Mouse (Mus musculus) MEL (cell line): ENCODE measurements around the gene Gramd4.

Source experiments
- CHD1 ChIP-seq: IDR thresholded peaks from 2 replicates; pipeline ENCODE4 v1.6.1; 2012; ENCODE audit warnings: low read depth, mild to moderate bottlenecking, inconsistent platforms, low read length, improper control_type of control experiment
- CHD2 ChIP-seq: IDR thresholded peaks from 2 replicates; pipeline ENCODE4 v1.6.1; 2011; ENCODE audit warnings: low read length, improper control_type of control experiment
- CTCF ChIP-seq, 3 experiments: IDR thresholded peaks in 2 of 3; conservative IDR thresholded peaks in 1 of 3; 2 replicates each; pipeline ENCODE4 v1.5.1; 2011 to 2012; ENCODE audit warnings: low read length in 3 of 3, low read depth in 2 of 3, mild to moderate bottlenecking in 2 of 3, improper control_type of control experiment in 1 of 3, inconsistent platforms in 1 of 3, mixed read lengths in 1 of 3, moderate library complexity in 1 of 3; ENCODE audit not compliant: control insufficient read depth in 1 of 3, insufficient read depth in 1 of 3, poor library complexity in 1 of 3, severe bottlenecking in 1 of 3
- EP300 ChIP-seq, 2 experiments: IDR thresholded peaks; 2 replicates each; pipeline ENCODE4 v1.6.1; 2011; ENCODE audit warnings: improper control_type of control experiment in 2 of 2, low read length in 2 of 2, low read depth in 1 of 2, mild to moderate bottlenecking in 1 of 2
- ETS1 ChIP-seq: IDR thresholded peaks from 2 replicates; pipeline ENCODE4 v1.6.1; 2012; ENCODE audit warnings: low read depth, mild to moderate bottlenecking, inconsistent platforms, low read length, improper control_type of control experiment, moderate library complexity
- GABPA ChIP-seq: IDR thresholded peaks from 2 replicates; pipeline ENCODE4 v1.6.1; 2012; ENCODE audit warnings: low read depth, mild to moderate bottlenecking, inconsistent platforms, low read length, improper control_type of control experiment, moderate library complexity
- KAT2A ChIP-seq: conservative IDR thresholded peaks from 2 replicates; pipeline ENCODE4 v1.6.1; 2012; ENCODE audit warnings: low read depth, low read length, improper control_type of control experiment, inconsistent platforms
- MAZ ChIP-seq: IDR thresholded peaks from 2 replicates; pipeline ENCODE4 v1.6.1; 2012; ENCODE audit warnings: low read depth, mild to moderate bottlenecking, inconsistent platforms, low read length, improper control_type of control experiment
- MXI1 ChIP-seq: IDR thresholded peaks from 2 replicates; pipeline ENCODE4 v1.6.1; 2011; ENCODE audit warnings: mild to moderate bottlenecking, low read depth, low read length, improper control_type of control experiment
- POLR2A ChIP-seq, 2 experiments: IDR thresholded peaks; 2 replicates each; pipeline ENCODE4 v1.6.1; 2011 to 2012; ENCODE audit warnings: low read length in 2 of 2, mild to moderate bottlenecking in 2 of 2, control low read depth in 1 of 2, improper control_type of control experiment in 1 of 2, low read depth in 1 of 2, moderate library complexity in 1 of 2; ENCODE audit not compliant: control insufficient read depth in 1 of 2, insufficient read depth in 1 of 2, poor library complexity in 1 of 2
- TBP ChIP-seq: IDR thresholded peaks from 2 replicates; pipeline ENCODE4 v1.8.0; 2011; ENCODE audit warnings: low read depth, low read length, improper control_type of control experiment
- USF1 ChIP-seq: IDR thresholded peaks from 2 replicates; pipeline ENCODE4 v1.6.1; 2014; ENCODE audit warnings: low read depth, mild to moderate bottlenecking, inconsistent platforms, low read length, improper control_type of control experiment, moderate library complexity
- USF2 ChIP-seq, 2 experiments: IDR thresholded peaks; 2 replicates each; pipeline ENCODE4 v1.6.1; 2011 to 2012; ENCODE audit warnings: improper control_type of control experiment in 2 of 2, low read length in 2 of 2, borderline replicate concordance in 1 of 2, inconsistent platforms in 1 of 2, low read depth in 1 of 2, mild to moderate bottlenecking in 1 of 2; ENCODE audit not compliant: insufficient read depth in 1 of 2

DNA sequence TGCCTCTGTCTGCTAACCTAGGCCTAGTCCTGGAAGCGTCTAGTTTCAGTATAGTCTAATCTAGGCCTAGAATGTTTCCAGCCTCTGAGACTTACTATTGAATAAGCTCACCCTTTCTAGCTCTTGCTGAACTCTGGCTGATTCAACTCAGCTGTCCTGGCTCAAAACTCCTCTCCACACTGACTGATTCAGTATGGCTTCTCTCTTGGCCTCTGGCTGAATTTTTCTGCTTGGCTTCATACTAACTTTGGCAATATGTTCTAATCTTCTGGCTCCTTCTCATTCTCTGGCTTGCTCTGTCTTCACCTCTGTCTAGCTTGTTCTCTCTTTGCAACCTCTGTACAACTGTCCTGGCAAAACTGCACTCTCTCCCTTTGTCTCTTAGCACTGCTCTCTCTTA, 35.7 kb downstream of the Gramd4 start:
- TF ChIP-seq CTCF (IDR thresholded peaks at IDR 0.05 in 2 of 3, conservative IDR thresholded peaks at IDR 0.05 in 1 of 3; ENCODE audit: control insufficient read depth in 1 of 3, insufficient read depth in 1 of 3, low read depth in 2 of 3, low read length in 3 of 3, poor library complexity in 1 of 3, severe bottlenecking in 1 of 3) (no peak), USF2 (IDR thresholded peaks at IDR 0.05; ENCODE audit: borderline replicate concordance in 1 of 2, insufficient read depth in 1 of 2, low read depth in 1 of 2, low read length in 2 of 2) (no peak), POLR2A (IDR thresholded peaks at IDR 0.05; ENCODE audit: control insufficient read depth in 1 of 2, insufficient read depth in 1 of 2, low read depth in 1 of 2, low read length in 2 of 2, poor library complexity in 1 of 2) (no peak), USF1 (no peak), ETS1 (no peak), MXI1 (no peak), KAT2A (no peak), GABPA (no peak), TBP (no peak), CHD2 (no peak), MAZ (no peak), CHD1 (no peak), EP300 (IDR thresholded peaks at IDR 0.05; ENCODE audit: low read depth in 1 of 2, low read length in 2 of 2) (no peak)
